In the genomic region with DNA sequence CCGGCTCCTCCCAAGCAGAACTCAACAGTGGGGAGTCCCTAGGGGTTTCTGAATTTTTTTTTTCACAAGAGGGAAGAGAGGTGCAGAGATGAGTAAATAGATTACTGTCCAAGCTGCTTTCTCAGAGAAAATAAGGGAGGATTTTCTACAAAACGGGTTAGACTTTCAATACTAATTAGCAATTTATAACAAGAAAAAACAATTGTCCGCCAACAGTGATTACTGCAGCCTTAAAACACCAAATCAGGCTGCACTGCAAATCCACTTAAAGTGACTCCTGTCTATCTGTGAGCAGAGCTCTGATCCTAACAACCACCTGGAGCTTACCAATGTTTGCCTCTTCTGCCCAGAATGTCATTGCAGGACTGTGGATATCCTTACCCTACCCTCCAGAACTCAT, we compare ENCODE assay signal across 12 mouse cellular contexts. TPM values are rescaled to one million over a fixed set of nuclear protein-coding genes. Genes with fewer than 3 reads are reported as not detected.
DNase-seq lines count a peak whose midpoint lies in the region; ATAC-seq and TF ChIP-seq lines count a peak whose summit lies in the region.
"Had no signal": no experiment of that assay in that cellular context is flagged by ENCODE, and none has a peak within 500 bp of the region (broad histone marks: within the 10 kb centered on the region; RNA-seq: fewer than 3 reads in every experiment).

No protein-coding gene starts in this region.

- 0 out of 2 replicates have a peak overlapping the region, but pooled peaks have one; percentile 56 for H3K9ac ChIP-seq in heart, embryonic 11.5 days (ENCODE audit: low read depth, low read length)
- H3K9ac ChIP-seq in lung, embryonic 16.5 days (ENCODE audit: low read length) = no peak overlapping the region
- peak overlapping the region; percentile 52; the same call in 1 of the 2 replicates for H3K9ac ChIP-seq in midbrain, embryonic 12.5 days (replicated peaks)
- no peak overlapping the region; the same call in 1 of the 2 replicates for H3K9ac ChIP-seq in stomach, postnatal 0 days (ENCODE audit: low read length)
- H3K9ac ChIP-seq: liver, embryonic 15.5 days had no signal

- H3K4me1 ChIP-seq in heart, embryonic 11.5 days (ENCODE audit: control insufficient read depth, insufficient read depth, low read length) = peaks cover 9% of the 10 kb centered on the region
- peaks cover 8% of the 10 kb centered on the region for H3K4me1 ChIP-seq in lung, embryonic 16.5 days (replicated peaks; ENCODE audit: control insufficient read depth, insufficient read depth, low read length)
- peaks cover 32% of the 10 kb centered on the region for H3K4me1 ChIP-seq in midbrain, embryonic 12.5 days
- 0 out of 2 replicates have a peak, but pooled peaks cover 3% of the 10 kb centered on the region for H3K4me1 ChIP-seq in stomach, postnatal 0 days (replicated peaks; ENCODE audit: control insufficient read depth, insufficient read depth)
- H3K4me1 ChIP-seq: liver, embryonic 15.5 days had no signal

- TF ChIP-seq CTCF in stomach, postnatal 0 days (IDR thresholded peaks at IDR 0.05; ENCODE audit: low read depth) = no peak

- no peak overlapping the region for H3K4me3 ChIP-seq in heart, embryonic 11.5 days (ENCODE audit: low read depth, low read length)
- no peak overlapping the region for H3K4me3 ChIP-seq in lung, embryonic 16.5 days (ENCODE audit: low read length)
- no peak overlapping the region for H3K4me3 ChIP-seq in midbrain, embryonic 12.5 days
- H3K4me3 ChIP-seq in stomach, postnatal 0 days (ENCODE audit: low read depth, low read length) = no peak overlapping the region
- H3K4me3 ChIP-seq: liver, embryonic 15.5 days had no signal

- intact Hi-C loops in heart, postnatal 10 days (cut with DNase I) = no loop called here

- no peaks in the 10 kb centered on the region for H3K36me3 ChIP-seq in heart, embryonic 11.5 days (ENCODE audit: control insufficient read depth, insufficient read depth, low read length)
- H3K36me3 ChIP-seq in lung, embryonic 16.5 days (ENCODE audit: control insufficient read depth, insufficient read depth, low read length) = no peaks in the 10 kb centered on the region
- H3K36me3 ChIP-seq in midbrain, embryonic 12.5 days = peaks cover 4% of the 10 kb centered on the region; the same call in 1 of the 2 replicates
- no peaks in the 10 kb centered on the region for H3K36me3 ChIP-seq in stomach, postnatal 0 days (ENCODE audit: control insufficient read depth, insufficient read depth, low read length)
- H3K36me3 ChIP-seq: liver, embryonic 15.5 days had no signal

- H3K9me3 ChIP-seq in heart, embryonic 11.5 days (replicated peaks; ENCODE audit: control insufficient read depth, low read length) = no peaks in the 10 kb centered on the region
- H3K9me3 ChIP-seq in lung, embryonic 16.5 days (ENCODE audit: control insufficient read depth, low read length) = no peaks in the 10 kb centered on the region
- no peaks in the 10 kb centered on the region for H3K9me3 ChIP-seq in midbrain, embryonic 12.5 days
- H3K9me3 ChIP-seq in stomach, postnatal 0 days (ENCODE audit: control insufficient read depth, low read length) = no peaks in the 10 kb centered on the region
- H3K9me3 ChIP-seq: liver, embryonic 15.5 days had no signal

- no peak for ATAC-seq in heart, embryonic 11.5 days (replicated peaks; ENCODE audit: insufficient number of reproducible peaks, low FRiP score, low TSS enrichment)
- no peak for ATAC-seq in lung, embryonic 16.5 days (ENCODE audit: low read depth)
- ATAC-seq in midbrain, embryonic 12.5 days (ENCODE audit: low FRiP score, low read depth) = no peak
- ATAC-seq in stomach, postnatal 0 days (ENCODE audit: low FRiP score, low TSS enrichment) = no peak
- ATAC-seq in granulocyte monocyte progenitor cell, adult 5-6 weeks (replicated peaks; ENCODE audit: poor library complexity, severe bottlenecking) = no peak

- peak overlapping the region; percentile 71; the same call in 1 of the 2 replicates for H3K27ac ChIP-seq in heart, embryonic 11.5 days (ENCODE audit: low read depth, low read length)
- peak overlapping the region; percentile 25; the same call in 1 of the 2 replicates for H3K27ac ChIP-seq in lung, embryonic 16.5 days (ENCODE audit: low read length)
- peak overlapping the region; percentile 86 for H3K27ac ChIP-seq in midbrain, embryonic 12.5 days (replicated peaks)
- no peak overlapping the region; the same call in 1 of the 2 replicates for H3K27ac ChIP-seq in stomach, postnatal 0 days (replicated peaks)
- H3K27ac ChIP-seq: liver, embryonic 15.5 days had no signal

- no peak for DNase-seq in heart, postnatal 10 days
- DNase-seq in lung, postnatal 36 days = no peak
- DNase-seq in stomach, postnatal 0 days (ENCODE audit: low spot score) = no peak
- DNase-seq in retina, embryonic 14.5 days (ENCODE audit: low spot score) = no peak
- DNase-seq: adrenal gland, postnatal 10 days; cerebellum, adult 11 months; kidney, adult 8-10 months had no signal

- 64% methylated on average over 3 of the region's 3 CpGs for WGBS in heart, embryonic 11.5 days (ENCODE audit: insufficient replicate concordance)
- 57% methylated on average over 3 of the region's 3 CpGs for WGBS in lung, embryonic 16.5 days
- 32% methylated on average over 3 of the region's 3 CpGs for WGBS in midbrain, embryonic 12.5 days
- WGBS in stomach, postnatal 0 days = 45% methylated on average over 3 of the region's 3 CpGs

- peak overlapping the region; percentile 54 for H3K4me2 ChIP-seq in heart, embryonic 11.5 days
- H3K4me2 ChIP-seq in lung, embryonic 16.5 days (ENCODE audit: low read depth, low read length) = no peak overlapping the region; the same call in 1 of the 2 replicates
- peak overlapping the region; percentile 37 for H3K4me2 ChIP-seq in midbrain, embryonic 12.5 days (replicated peaks)
- H3K4me2 ChIP-seq in stomach, postnatal 0 days (replicated peaks; ENCODE audit: low read depth) = peak overlapping the region; percentile 45; the same call in 1 of the 2 replicates
- H3K4me2 ChIP-seq: liver, embryonic 15.5 days had no signal

- no peaks in the 10 kb centered on the region for H3K27me3 ChIP-seq in heart, embryonic 11.5 days (ENCODE audit: control insufficient read depth, insufficient read depth, low read length)
- no peaks in the 10 kb centered on the region for H3K27me3 ChIP-seq in lung, embryonic 16.5 days (ENCODE audit: control insufficient read depth, insufficient read depth, low read depth, low read length)
- peaks cover 10% of the 10 kb centered on the region for H3K27me3 ChIP-seq in midbrain, embryonic 12.5 days
- H3K27me3 ChIP-seq in stomach, postnatal 0 days (ENCODE audit: control insufficient read depth, insufficient read depth, low read length) = no peaks in the 10 kb centered on the region
- H3K27me3 ChIP-seq: liver, embryonic 15.5 days had no signal

- TF ChIP-seq EP300 in stomach, postnatal 0 days (optimal IDR thresholded peaks at IDR 0.05) = no peak

RNA-seq across cellular contexts. Expression of gene Efna5, which starts 18.1 kb away (rescaled TPM):
- polyA plus RNA-seq in heart, embryonic 11.5 days (2014; fragmentation: Nextera tagmentation; extraction: Ambion mirVana) = 22.6 and 24.5 TPM in 2 replicates
- 10 to 100 TPM; 32.8 to 41.9 TPM for total RNA-seq in heart, postnatal 10 days (2021)
- 10.4 and 11.5 TPM in 2 replicates for polyA plus RNA-seq in lung, embryonic 16.5 days (2015; fragmentation: Nextera tagmentation; extraction: Ambion mirVana)
- polyA plus RNA-seq in midbrain, embryonic 12.5 days (2016; fragmentation: Nextera tagmentation; extraction: Ambion mirVana) = 85.4 and 115 TPM in 2 replicates
- 23.3 and 23.9 TPM in 2 replicates for polyA plus RNA-seq in stomach, postnatal 0 days (2015; fragmentation: Nextera tagmentation; extraction: Ambion mirVana)
- not detected in 2 replicates for total RNA-seq in granulocyte monocyte progenitor cell, adult 5-6 weeks (2014; fragmentation: Nextera tagmentation)
- total RNA-seq in granulocyte monocyte progenitor cell, adult 5-6 weeks (2017) = not detected in 2 replicates

Comparison
In these comparisons a context has a peak if more than half of its experiments do, and no peak if none do; other contexts are left out.
1. H3K9ac ChIP-seq: peak in heart, embryonic 11.5 days (single experiment) and midbrain, embryonic 12.5 days (single experiment); none in lung, embryonic 16.5 days (single experiment) and stomach, postnatal 0 days (single experiment).